Mouse (Mus musculus): ENCODE results near the gene Sox6. TPM values are rescaled to one million over a fixed set of nuclear protein-coding genes. Genes with fewer than 3 reads are reported as not detected.

Sox6 gene
- total and polyA plus RNA-seq, 3 experiments, result 0.09 to 1.3 (median 0.90) TPM

DNA sequence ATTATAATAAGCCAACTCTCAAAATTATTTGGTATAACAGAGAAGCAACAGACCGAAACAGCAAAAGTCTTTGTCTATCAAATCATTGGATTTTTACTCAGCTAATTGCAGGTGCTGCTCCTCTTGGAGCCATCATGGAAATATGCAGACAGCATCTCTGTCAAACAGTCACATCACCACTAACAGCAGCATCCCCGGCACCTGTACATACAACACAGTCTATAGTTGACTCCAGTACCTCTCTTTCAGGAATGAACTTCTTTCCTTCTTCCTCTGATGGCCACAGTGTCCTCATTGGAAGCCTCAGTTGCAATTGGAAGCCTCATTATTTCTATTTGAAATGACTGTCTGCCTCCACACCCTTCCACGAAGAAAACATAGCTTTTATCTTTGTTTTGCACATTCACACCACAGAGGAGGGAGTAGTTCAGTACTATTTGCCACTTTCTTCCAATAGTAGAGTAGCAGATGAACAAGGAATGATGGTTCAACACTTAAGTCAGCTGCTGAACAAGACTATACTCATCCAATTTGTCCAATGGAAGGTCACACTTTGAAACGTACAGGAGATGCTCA lies 192.7 kb downstream of the Sox6 start:
- Histone ChIP-seq H3K4me3 (replicated peaks in 1 of 3; ENCODE audit: low read depth in 2 of 3, low read length in 2 of 3, poor library complexity in 1 of 3) (no peak overlapping the region), H3K79me2 (replicated peaks; ENCODE audit: control insufficient read depth, extremely low read depth, insufficient read depth, poor library complexity, severe bottlenecking) (no peaks in the 10 kb centered on the region), H3K27ac (ENCODE audit: insufficient read depth, low read depth) (no peak overlapping the region), H3K27me3 (replicated peaks) (no peaks in the 10 kb centered on the region), H3K4me1 (ENCODE audit: control insufficient read depth in 1 of 2, insufficient read depth in 2 of 2) (no peaks in the 10 kb centered on the region), H3K4me2 (ENCODE audit: insufficient read depth, low read depth, poor library complexity, severe bottlenecking) (no peak overlapping the region), H3K36me3 (replicated peaks in 1 of 2; ENCODE audit: control insufficient read depth in 1 of 2, insufficient read depth in 1 of 2, low read length in 1 of 2) (no peaks in the 10 kb centered on the region), H3K9me3 (replicated peaks; ENCODE audit: low read length) (no peaks in the 10 kb centered on the region), H3K9ac (ENCODE audit: insufficient read depth, low read depth) (no peak overlapping the region)
- in situ Hi-C loops (cut with MboI; ENCODE audit: low pct_ligation_motif_present, low pct_unique_long_range_greater_than_20kb, low sequenced_read_pairs) (no loop called here), dilution Hi-C loops (cut with MboI; ENCODE audit: extremely low pct_ligation_motif_present, extremely low pct_unique_long_range_greater_than_20kb, low sequenced_read_pairs) (no loop called here)
- TF ChIP-seq NRF1 (IDR thresholded peaks at IDR 0.05; ENCODE audit: low read depth, low read length) (no peak), POLR2A (IDR thresholded peaks at IDR 0.05; ENCODE audit: low read depth, low read length) (no peak), HCFC1 (IDR thresholded peaks at IDR 0.05; ENCODE audit: low read depth, low read length) (no peak), PAX5 (IDR thresholded peaks at IDR 0.05; ENCODE audit: low read length) (no peak), JUN (IDR thresholded peaks at IDR 0.05; ENCODE audit: insufficient read depth, low read depth, low read length) (no peak), CHD2 (IDR thresholded peaks at IDR 0.05; ENCODE audit: low read length) (no peak), TBP (conservative IDR thresholded peaks at IDR 0.05; ENCODE audit: low read depth, low read length) (no peak), TCF12 (IDR thresholded peaks at IDR 0.05; ENCODE audit: low read depth, low read length) (no peak), MYC (IDR thresholded peaks at IDR 0.05; ENCODE audit: low read depth, low read length) (no peak), USF1 (IDR thresholded peaks at IDR 0.05; ENCODE audit: low read depth, low read length) (no peak), ZNF384 (IDR thresholded peaks at IDR 0.05; ENCODE audit: low read depth, low read length) (no peak), POLR2AphosphoS2 (IDR thresholded peaks at IDR 0.05; ENCODE audit: low read depth, low read length) (no peak), MEF2A (IDR thresholded peaks at IDR 0.05; ENCODE audit: borderline replicate concordance, low read depth, low read length) (no peak)
- no peak for DNase-seq (ENCODE audit: extremely low read depth)

DNA sequence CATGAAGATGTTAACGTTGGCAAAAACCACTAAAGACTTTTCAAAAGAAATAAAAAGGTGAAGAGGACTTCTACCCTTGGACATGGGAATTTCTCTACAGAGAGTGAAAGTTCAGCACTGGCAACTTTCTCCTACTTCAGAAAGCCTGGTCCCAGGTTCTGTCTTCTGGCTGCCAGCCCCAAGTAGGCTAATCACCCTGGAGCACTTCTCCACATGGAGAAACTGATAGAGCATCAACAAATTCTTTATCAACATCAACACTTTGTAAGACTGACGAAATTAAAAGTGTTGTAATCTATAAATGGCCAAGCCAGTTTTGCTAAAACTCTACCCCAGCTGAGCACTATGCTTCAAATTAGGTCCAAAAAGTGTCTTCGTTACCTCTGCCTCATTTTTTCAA lies 193.7 kb downstream of the Sox6 start:
- Histone ChIP-seq H3K9ac (ENCODE audit: insufficient read depth, low read depth) (no peak overlapping the region), H3K4me1 (ENCODE audit: control insufficient read depth in 1 of 2, insufficient read depth in 2 of 2) (no peaks in the 10 kb centered on the region), H3K36me3 (replicated peaks in 1 of 2; ENCODE audit: control insufficient read depth in 1 of 2, insufficient read depth in 1 of 2, low read length in 1 of 2) (no peaks in the 10 kb centered on the region), H3K9me3 (replicated peaks; ENCODE audit: low read length) (no peaks in the 10 kb centered on the region), H3K79me2 (replicated peaks; ENCODE audit: control insufficient read depth, extremely low read depth, insufficient read depth, poor library complexity, severe bottlenecking) (no peaks in the 10 kb centered on the region), H3K27me3 (replicated peaks) (no peaks in the 10 kb centered on the region), H3K27ac (ENCODE audit: insufficient read depth, low read depth) (no peak overlapping the region), H3K4me3 (replicated peaks in 1 of 3; ENCODE audit: low read depth in 2 of 3, low read length in 2 of 3, poor library complexity in 1 of 3) (no peak overlapping the region), H3K4me2 (ENCODE audit: insufficient read depth, low read depth, poor library complexity, severe bottlenecking) (no peak overlapping the region)
- in situ Hi-C loops (cut with MboI; ENCODE audit: low pct_ligation_motif_present, low pct_unique_long_range_greater_than_20kb, low sequenced_read_pairs), result no loop called here
- TF ChIP-seq ZNF384 (IDR thresholded peaks at IDR 0.05; ENCODE audit: low read depth, low read length) (no peak), RCOR1 (conservative IDR thresholded peaks at IDR 0.05; ENCODE audit: low read depth, low read length) (no peak), JUN (IDR thresholded peaks at IDR 0.05; ENCODE audit: insufficient read depth, low read depth, low read length) (no peak), ZMIZ1 (IDR thresholded peaks at IDR 0.05; ENCODE audit: low read depth, low read length) (no peak), KAT2A (IDR thresholded peaks at IDR 0.05; ENCODE audit: insufficient replicate concordance, low read length) (no peak), RAD21 (IDR thresholded peaks at IDR 0.05; ENCODE audit: low read depth, low read length) (no peak), JUND (conservative IDR thresholded peaks at IDR 0.05; ENCODE audit: low read depth, low read length) (no peak), ZC3H11A (IDR thresholded peaks at IDR 0.05; ENCODE audit: low read depth, low read length) (no peak), CTCF (conservative IDR thresholded peaks at IDR 0.05 in 1 of 2, IDR thresholded peaks at IDR 0.05 in 1 of 2; ENCODE audit: low read depth in 2 of 2, low read length in 2 of 2) (no peak), MAFK (IDR thresholded peaks at IDR 0.05; ENCODE audit: insufficient replicate concordance, low read length) (no peak), NRF1 (IDR thresholded peaks at IDR 0.05; ENCODE audit: low read depth, low read length) (no peak)
- dilution Hi-C loops (cut with MboI; ENCODE audit: extremely low pct_ligation_motif_present, extremely low pct_unique_long_range_greater_than_20kb, low sequenced_read_pairs), result no loop called here
- no peak for DNase-seq (ENCODE audit: extremely low read depth)
